In genomic region chr11:74551568-74551967, GRCm38 (mm10) we compare ENCODE assay signal across 29 mouse cellular contexts. TPM values are rescaled to one million over a fixed set of nuclear protein-coding genes. Genes with fewer than 3 reads are reported as not detected.
DNase-seq lines count a peak whose midpoint lies in the region; ATAC-seq lines count a peak whose summit lies in the region.
"Had no signal": no experiment of that assay in that cellular context is flagged by ENCODE, and none has a peak within 500 bp of the region (broad histone marks: within the 10 kb centered on the region; RNA-seq: fewer than 3 reads in every experiment).

No protein-coding gene starts in this region.

- no peak overlapping the region for H3K27ac ChIP-seq in hindbrain, embryonic 12.5 days
- H3K27ac ChIP-seq: forebrain, embryonic 10.5 days; forebrain, embryonic 15.5 days; heart, adult 2 months; heart, embryonic 13.5 days; hindbrain, embryonic 10.5 days; intestine, embryonic 15.5 days; kidney, postnatal 0 days; liver, embryonic 13.5 days; neural tube, embryonic 15.5 days; stomach, embryonic 15.5 days had no signal

- peaks cover 35% of the 10 kb centered on the region for H3K4me1 ChIP-seq in hindbrain, embryonic 12.5 days

- 75% methylated on average over 6 of the region's 6 CpGs for WGBS in hindbrain, embryonic 12.5 days

- no peaks in the 10 kb centered on the region for H3K36me3 ChIP-seq in hindbrain, embryonic 12.5 days
- H3K36me3 ChIP-seq: forebrain, embryonic 10.5 days; forebrain, embryonic 15.5 days; heart, embryonic 13.5 days; hindbrain, embryonic 10.5 days; intestine, embryonic 15.5 days; liver, embryonic 13.5 days; neural tube, embryonic 15.5 days; stomach, embryonic 15.5 days had no signal

- H3K9me3 ChIP-seq in hindbrain, embryonic 12.5 days (replicated peaks) = no peaks in the 10 kb centered on the region
- H3K9me3 ChIP-seq: forebrain, embryonic 10.5 days; forebrain, embryonic 15.5 days; heart, embryonic 13.5 days; hindbrain, embryonic 10.5 days; intestine, embryonic 15.5 days; liver, embryonic 13.5 days; neural tube, embryonic 15.5 days; stomach, embryonic 15.5 days had no signal

- H3K9ac ChIP-seq in hindbrain, embryonic 12.5 days = no peak overlapping the region
- H3K9ac ChIP-seq: forebrain, embryonic 15.5 days; heart, embryonic 13.5 days; intestine, embryonic 15.5 days; liver, embryonic 13.5 days; neural tube, embryonic 15.5 days; stomach, embryonic 15.5 days had no signal

- H3K27me3 ChIP-seq in hindbrain, embryonic 12.5 days = no peaks in the 10 kb centered on the region; the same call in 1 of the 2 replicates
- H3K27me3 ChIP-seq: forebrain, embryonic 15.5 days; heart, embryonic 13.5 days; intestine, embryonic 15.5 days; liver, embryonic 13.5 days; neural tube, embryonic 15.5 days; stomach, embryonic 15.5 days had no signal

- no peak overlapping the region for H3K4me3 ChIP-seq in hindbrain, embryonic 12.5 days
- H3K4me3 ChIP-seq: forebrain, embryonic 10.5 days; forebrain, embryonic 15.5 days; heart, adult 2 months; heart, embryonic 13.5 days; hindbrain, embryonic 10.5 days; intestine, embryonic 15.5 days; liver, embryonic 13.5 days; neural tube, embryonic 15.5 days; stomach, embryonic 15.5 days had no signal

- ATAC-seq in hindbrain, embryonic 12.5 days (ENCODE audit: low FRiP score) = no peak
- ATAC-seq: activated CD4-positive, CD25-positive, alpha-beta regulatory T cell, adult 4 months; forebrain, embryonic 15.5 days; hindbrain, embryonic 16.5 days; intestine, embryonic 15.5 days had no signal

- peak; percentile 52 for DNase-seq in adrenal gland, postnatal 14 days
- no peak for DNase-seq in adrenal gland, adult 18-20 months (ENCODE audit: low spot score in 2 of 2)
- DNase-seq in lung, postnatal 36 days = peak; percentile 29
- DNase-seq in lung, postnatal 14 days = no peak
- DNase-seq in gonadal fat pad, adult 2 months (ENCODE audit: low read depth) = peak; percentile 36
- DNase-seq in kidney, postnatal 25 days = no peak
- no peak for DNase-seq in embryo, embryonic 10.5 days (ENCODE audit: low spot score)
- DNase-seq: cerebellum, adult 18-20 months; cerebellum, postnatal 10 days; gastrocnemius, postnatal 25 days; heart, adult 2 months; heart, postnatal 14 days; kidney, adult 2 months; liver, embryonic 13.5 days; lung, adult 2 months; lung, postnatal 4 days; midbrain, embryonic 14.5 days; right cerebral cortex, postnatal 25 days had no signal

- H3K4me2 ChIP-seq in hindbrain, embryonic 12.5 days (replicated peaks) = no peak overlapping the region
- H3K4me2 ChIP-seq: forebrain, embryonic 15.5 days; heart, embryonic 13.5 days; intestine, embryonic 15.5 days; liver, embryonic 13.5 days; neural tube, embryonic 15.5 days; stomach, embryonic 15.5 days had no signal

RNA-seq across cellular contexts. Expression of gene Rap1gap2, which starts 59.1 kb away (rescaled TPM):
- 12.6 and 12.8 TPM in 2 replicates for total RNA-seq in adrenal gland, postnatal 14 days (2021)
- 10 to 100 TPM in 1 of 2 experiments, 1 to 10 TPM in 1; 8.2 to 10.9 TPM for total RNA-seq in adrenal gland, adult 18-20 months (2021)
- polyA plus RNA-seq in gonadal fat pad, adult 2 months (2012; rRNA removed) = 13.2 and 23.6 TPM in 2 replicates
- 7.8 and 8.1 TPM in 2 replicates for polyA plus RNA-seq in hindbrain, embryonic 12.5 days (2016; fragmentation: Nextera tagmentation; extraction: Ambion mirVana)

Comparison
In these comparisons a context has a peak if more than half of its experiments do, and no peak if none do; other contexts are left out.
1. DNase-seq: peak in adrenal gland, postnatal 14 days (single experiment), lung, postnatal 36 days (single experiment) and gonadal fat pad, adult 2 months (single experiment); none in adrenal gland, adult 18-20 months (0 of 2), lung, postnatal 14 days (single experiment), kidney, postnatal 25 days (0 of 2) and embryo, embryonic 10.5 days (single experiment).